Mouse (Mus musculus) lung, postnatal 4 days (tissue): ENCODE results near the gene Olfr1183.
"Not testable (repeated sequence)": the region's sequence is repeated elsewhere in the genome, so short reads cannot be mapped to it uniquely, and the experiment has no call there.

Experiments used
- DNase-seq, 2 experiments: peaks; one replicate each; pipeline ENCODE4 v3.0.0; 2021

Olfr1183 gene

GRCm38 (mm10) chr2:88454567-88454966, at the start of gene Olfr1183:
Gene Olfr1183, plus strand, starts transcription at chr2:88454867.
- not testable (repeated sequence) for DNase-seq

GRCm38 (mm10) chr2:88406353-88406752, 48.3 kb upstream of the Olfr1183 start, which contains the start of gene Olfr1179:
Gene Olfr1179, minus strand, starts transcription at chr2:88406453.
- DNase-seq = no peak

GRCm38 (mm10) chr2:88419051-88419450, 35.6 kb upstream of the Olfr1183 start, which contains the start of gene Olfr1180:
Gene Olfr1180, minus strand, starts transcription at chr2:88419151.
- no peak for DNase-seq

GRCm38 (mm10) chr2:88426071-88426470, 28.6 kb upstream of the Olfr1183 start, which contains the start of gene Olfr1181:
Gene Olfr1181, minus strand, starts transcription at chr2:88426171.
- no peak for DNase-seq

GRCm38 (mm10) chr2:88449031-88449430, 5.6 kb upstream of the Olfr1183 start, which contains the start of gene Gm13757:
Gene Gm13757, minus strand, starts transcription at chr2:88449131.
- DNase-seq = no peak

- DNase-seq = no peak
Measured at GRCm38 (mm10) chr2:88483298-88483697, 28.6 kb downstream of the Olfr1183 start, which contains the start of gene Olfr1184. Gene Olfr1184, plus strand, starts transcription at chr2:88483598.

- no peak for DNase-seq
Measured at GRCm38 (mm10) chr2:88493020-88493419, 38.4 kb downstream of the Olfr1183 start, which contains the start of gene Olfr1185-ps1. Gene Olfr1185-ps1, plus strand, starts transcription at chr2:88493320.

GRCm38 (mm10) chr2:88518251-88518650, 63.6 kb downstream of the Olfr1183 start, which contains the start of gene Olfr1186:
Gene Olfr1186, plus strand, starts transcription at chr2:88518551.
- no peak for DNase-seq
